Mouse (Mus musculus) hindbrain, embryonic 13.5 days (tissue): ENCODE data around the gene Arhgef28. TPM values are rescaled to one million over a fixed set of nuclear protein-coding genes. Genes with fewer than 3 reads are reported as not detected.
A peak's percentile ranks its signal among the peaks of the same experiment; 100 is the strongest.
"Not testable (repeated sequence)": the region's sequence is repeated elsewhere in the genome, so short reads cannot be mapped to it uniquely, and the experiment has no call there.

Experiments
- ATAC-seq: fragments of 200-750 bp; cut with Nextera tagmentation; 2 replicates; pipeline ENCODE4 v1.8.0; 2017; ENCODE audit warnings: moderate TSS enrichment; ENCODE audit not compliant: low FRiP score
- H3K27ac ChIP-seq: fragments of 300-500 bp; sonication (generic); 2 replicates; pipeline ENCODE4 v1.5.1; 2015; ENCODE audit warnings: inconsistent platforms, mild to moderate bottlenecking, moderate library complexity
- H3K27me3 ChIP-seq: fragments of 300-500 bp; sonication (generic); 2 replicates; pipeline ENCODE4 v1.6.1; 2015; ENCODE audit warnings: mild to moderate bottlenecking, inconsistent platforms
- H3K36me3 ChIP-seq: fragments of 300-500 bp; sonication (generic); 2 replicates; pipeline ENCODE4 v1.6.1; 2015; ENCODE audit warnings: mild to moderate bottlenecking, inconsistent platforms
- H3K4me1 ChIP-seq: fragments of 300-500 bp; sonication (generic); replicated peaks from 2 replicates; pipeline ENCODE4 v1.6.1; 2015; ENCODE audit warnings: inconsistent platforms
- H3K4me2 ChIP-seq: fragments of 300-500 bp; sonication (generic); 2 replicates; pipeline ENCODE4 v1.6.1; 2015; ENCODE audit warnings: inconsistent platforms, mild to moderate bottlenecking, moderate library complexity
- H3K4me3 ChIP-seq: fragments of 300-500 bp; sonication (generic); 2 replicates; pipeline ENCODE4 v1.5.1; 2015; ENCODE audit warnings: mild to moderate bottlenecking, inconsistent platforms
- H3K9ac ChIP-seq: fragments of 300-500 bp; sonication (generic); 2 replicates; pipeline ENCODE4 v1.6.1; 2015; ENCODE audit warnings: mild to moderate bottlenecking, inconsistent platforms
- H3K9me3 ChIP-seq: fragments of 300-500 bp; sonication (generic); 2 replicates; pipeline ENCODE4 v1.6.1; 2016; ENCODE audit warnings: inconsistent platforms
- WGBS: fragments of 180-500 bp; shearing (Covaris S2); methylation state at CpG from one replicate; pipeline ENCODE4 v1.1.7; 2015; 5-methylcytosine and 5-hydroxymethylcytosine counted together
- polyA plus RNA-seq: library from polyadenylated mRNA; unstranded; fragments of >200 nt; fragmentation: Nextera tagmentation; extraction: Ambion mirVana; gene quantifications from 2 replicates; pipeline ENCODE4 v1.2.1, GENCODE M21; 2015

Gene Arhgef28
- polyA plus RNA-seq, 1 experiment from 2014 or later, result 15.9 TPM

DNA sequence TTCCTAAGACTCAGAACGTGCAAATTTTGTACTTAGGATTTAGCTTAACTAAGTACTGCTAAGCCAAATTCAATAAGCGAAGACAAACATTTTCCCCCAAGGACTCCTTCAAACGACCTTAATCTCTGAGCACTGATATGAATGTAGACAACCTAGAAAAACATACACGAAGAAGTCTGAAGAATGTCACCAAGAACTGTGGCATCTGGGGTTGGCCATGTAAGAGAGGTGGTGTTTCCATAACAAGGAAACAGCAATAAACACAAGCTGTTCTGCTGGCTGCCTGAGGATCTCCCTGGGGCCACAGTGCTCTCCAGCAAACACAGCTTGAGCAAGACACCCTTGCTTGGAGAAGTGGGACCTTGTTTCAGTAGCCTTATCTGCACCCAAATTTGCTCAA lies 87.9 kb downstream of the Arhgef28 start:
- Histone ChIP-seq H3K27ac (no peak overlapping the region), H3K27me3 (no peaks in the 10 kb centered on the region), H3K36me3 (no peaks in the 10 kb centered on the region), H3K4me1 (0 out of 2 replicates have a peak, but pooled peaks cover 5% of the 10 kb centered on the region), H3K9me3 (no peaks in the 10 kb centered on the region), H3K4me2 (no peak overlapping the region), H3K9ac (no peak overlapping the region), H3K4me3 (no peak overlapping the region)
- WGBS, result 82% methylated on average over 4 of the region's 4 CpGs
- no peak for ATAC-seq

DNA sequence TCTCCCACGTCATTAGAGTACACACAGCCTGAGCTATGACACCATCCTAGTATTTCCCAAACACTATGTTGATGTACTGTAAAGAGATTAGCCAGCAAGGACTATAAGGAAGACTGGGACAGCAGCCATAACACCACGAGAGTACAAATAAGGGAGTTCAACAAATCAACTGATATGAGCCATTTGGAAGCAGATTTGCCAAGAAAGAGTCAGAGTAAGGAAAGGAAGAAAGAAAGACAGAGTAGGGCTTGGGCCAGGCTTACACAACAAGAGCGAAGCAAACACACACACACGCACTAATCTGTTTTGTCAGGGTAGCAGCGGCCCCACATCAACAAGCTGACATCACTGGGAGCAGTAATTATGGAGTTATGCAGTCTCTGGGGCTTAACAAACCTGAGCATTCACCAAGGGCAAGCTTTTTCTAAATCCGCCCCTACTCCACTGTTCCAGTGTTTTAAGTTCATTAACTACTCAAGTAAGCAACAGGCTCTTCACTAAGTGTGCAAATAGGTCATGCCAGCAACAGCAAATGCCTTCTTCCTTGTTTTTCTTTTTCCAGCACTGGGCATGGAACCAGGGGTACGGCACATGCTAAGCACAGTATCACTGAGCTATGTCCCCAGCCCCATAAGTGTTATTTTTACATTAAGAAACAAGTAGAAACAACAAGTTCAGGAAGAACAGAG lies 88.5 kb downstream of the Arhgef28 start:
- WGBS, result 89% methylated on average over 7 of the region's 7 CpGs
- ATAC-seq, result no peak
- Histone ChIP-seq H3K27ac (0 out of 2 replicates have a peak overlapping the region, but pooled peaks have one; percentile 12), H3K4me3 (no peak overlapping the region), H3K4me2 (no peak overlapping the region), H3K9ac (no peak overlapping the region), H3K4me1 (0 out of 2 replicates have a peak, but pooled peaks cover 5% of the 10 kb centered on the region), H3K36me3 (no peaks in the 10 kb centered on the region), H3K27me3 (no peaks in the 10 kb centered on the region), H3K9me3 (no peaks in the 10 kb centered on the region)

- Histone ChIP-seq H3K36me3 (no peaks in the 10 kb centered on the region), H3K27ac (no peak overlapping the region), H3K4me1 (0 out of 2 replicates have a peak, but pooled peaks cover 4% of the 10 kb centered on the region), H3K4me3 (no peak overlapping the region), H3K27me3 (no peaks in the 10 kb centered on the region), H3K9ac (no peak overlapping the region), H3K9me3 (no peaks in the 10 kb centered on the region), H3K4me2 (no peak overlapping the region)
- WGBS, result 81% methylated on average over 6 of the region's 6 CpGs
- no peak for ATAC-seq
Measured at GRCm38 (mm10) chr13:98115650-98116049, 90.6 kb downstream of the Arhgef28 start.

- Histone ChIP-seq H3K4me2 (no peak overlapping the region), H3K9me3 (no peaks in the 10 kb centered on the region), H3K27me3 (no peaks in the 10 kb centered on the region), H3K36me3 (no peaks in the 10 kb centered on the region), H3K4me1 (no peaks in the 10 kb centered on the region), H3K27ac (no peak overlapping the region), H3K4me3 (no peak overlapping the region), H3K9ac (no peak overlapping the region)
- no peak for ATAC-seq
- WGBS, result 77% methylated on average over 4 of the region's 4 CpGs
Measured at GRCm38 (mm10) chr13:98115051-98115450, 91.2 kb downstream of the Arhgef28 start.

DNA sequence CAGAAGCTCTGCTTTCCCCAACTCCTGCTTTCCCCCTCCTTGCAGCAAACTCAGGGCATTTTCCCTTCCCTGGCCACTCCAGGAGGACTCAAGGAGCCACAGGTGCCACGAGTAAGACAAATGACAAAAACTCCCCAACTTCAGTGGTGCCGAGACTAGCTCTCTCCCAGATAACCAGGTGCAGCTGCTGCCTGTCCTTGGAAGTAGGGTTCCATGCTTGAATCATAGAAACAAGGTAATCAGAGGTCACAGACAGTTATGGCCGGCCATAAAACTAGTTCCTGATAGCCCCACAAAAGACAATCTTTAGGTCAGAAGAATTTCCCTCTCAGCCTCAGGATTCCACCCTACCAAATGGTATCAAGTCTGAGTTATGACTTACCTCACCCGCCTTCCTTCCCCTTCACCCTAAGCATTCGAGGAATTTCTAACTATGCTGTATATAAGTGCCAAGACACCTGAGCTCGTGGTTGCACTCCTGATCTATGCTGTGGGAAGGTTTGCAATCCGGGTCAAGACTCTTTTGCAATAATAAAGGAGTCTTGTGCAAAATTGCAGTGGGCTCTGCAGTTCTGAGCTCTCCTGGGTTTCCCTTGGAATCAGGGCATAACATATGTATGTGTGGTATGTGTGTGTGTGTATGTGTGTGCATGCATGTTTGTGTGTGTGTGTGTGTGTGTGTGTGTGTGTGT lies 93.3 kb downstream of the Arhgef28 start:
- Histone ChIP-seq H3K4me2 (no peak overlapping the region), H3K27ac (no peak overlapping the region), H3K27me3 (no peaks in the 10 kb centered on the region), H3K36me3 (no peaks in the 10 kb centered on the region), H3K9ac (no peak overlapping the region), H3K9me3 (no peaks in the 10 kb centered on the region), H3K4me1 (no peaks in the 10 kb centered on the region), H3K4me3 (no peak overlapping the region)
- 89% methylated on average over 7 of the region's 7 CpGs for WGBS
- ATAC-seq, result no peak

DNA sequence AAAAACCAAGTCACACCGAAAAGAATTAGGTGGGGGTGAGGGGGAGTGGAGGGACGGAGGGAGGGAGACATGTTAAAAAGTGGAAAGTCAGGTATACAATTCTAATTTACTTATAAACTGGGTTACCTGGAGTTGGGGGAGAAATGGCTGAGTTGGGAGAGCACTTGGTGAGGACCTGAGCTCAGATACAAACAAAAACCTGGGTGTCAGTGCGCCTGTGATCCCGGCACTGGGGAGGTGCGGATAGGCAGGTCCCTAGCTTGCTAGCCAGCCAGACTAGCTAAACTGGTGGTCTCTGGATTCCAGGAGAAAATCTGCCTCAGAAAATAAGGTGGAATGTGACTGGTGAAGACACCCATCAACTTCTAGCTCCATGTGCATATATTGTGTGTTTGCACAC lies 94.7 kb downstream of the Arhgef28 start:
- H3K27me3 ChIP-seq, result no peaks in the 10 kb centered on the region
- no peaks in the 10 kb centered on the region for H3K4me1 ChIP-seq
- no peak overlapping the region for H3K4me3 ChIP-seq
- ATAC-seq, result no peak
- H3K27ac ChIP-seq, result no peak overlapping the region
- no peaks in the 10 kb centered on the region for H3K9me3 ChIP-seq
- no peaks in the 10 kb centered on the region for H3K36me3 ChIP-seq
- H3K9ac ChIP-seq, result no peak overlapping the region
- no peak overlapping the region for H3K4me2 ChIP-seq
- WGBS, result 92% methylated on average over 5 of the region's 5 CpGs

GRCm38 (mm10) chr13:98111021-98111420 lies 95.2 kb downstream of the Arhgef28 start:
- H3K4me3 ChIP-seq, result no peak overlapping the region
- H3K9ac ChIP-seq, result no peak overlapping the region
- H3K4me1 ChIP-seq, result no peaks in the 10 kb centered on the region
- no peaks in the 10 kb centered on the region for H3K27me3 ChIP-seq
- no peak overlapping the region for H3K27ac ChIP-seq
- H3K4me2 ChIP-seq, result no peak overlapping the region
- H3K36me3 ChIP-seq, result no peaks in the 10 kb centered on the region
- no peak for ATAC-seq
- WGBS, result 74% methylated on average over 2 of the region's 2 CpGs
- no peaks in the 10 kb centered on the region for H3K9me3 ChIP-seq

- not testable (repeated sequence) for H3K9ac ChIP-seq, H3K27me3 ChIP-seq, H3K27ac ChIP-seq, H3K4me1 ChIP-seq, ATAC-seq, H3K36me3 ChIP-seq, H3K9me3 ChIP-seq, H3K4me3 ChIP-seq, H3K4me2 ChIP-seq
- 92% methylated on average over 3 of the region's 3 CpGs for whole genome bisulfite sequencing
Measured at GRCm38 (mm10) chr13:98108481-98108880, 97.8 kb downstream of the Arhgef28 start.

- H3K4me1 ChIP-seq, result no peaks in the 10 kb centered on the region
- no peak overlapping the region for H3K4me3 ChIP-seq
- no peak overlapping the region for H3K9ac ChIP-seq
- ATAC-seq, result no peak
- 70% methylated on average over 2 of the region's 2 CpGs for WGBS
- no peak overlapping the region for H3K4me2 ChIP-seq
- H3K27ac ChIP-seq, result no peak overlapping the region
- no peaks in the 10 kb centered on the region for H3K9me3 ChIP-seq
- no peaks in the 10 kb centered on the region for H3K36me3 ChIP-seq
- no peaks in the 10 kb centered on the region for H3K27me3 ChIP-seq
Measured at GRCm38 (mm10) chr13:98107621-98108020, 98.6 kb downstream of the Arhgef28 start.

- peaks cover 15% of the 10 kb centered on the region for H3K4me1 ChIP-seq
- H3K9me3 ChIP-seq, result no peaks in the 10 kb centered on the region
- 73% methylated on average over 4 of the region's 4 CpGs for WGBS
- H3K27me3 ChIP-seq, result no peaks in the 10 kb centered on the region
- H3K4me3 ChIP-seq, result no peak overlapping the region
- ATAC-seq, result no peak
- no peaks in the 10 kb centered on the region for H3K36me3 ChIP-seq
- no peak overlapping the region for H3K27ac ChIP-seq
- no peak overlapping the region for H3K9ac ChIP-seq
- no peak overlapping the region for H3K4me2 ChIP-seq
Measured at GRCm38 (mm10) chr13:98095966-98096365, 110.3 kb downstream of the Arhgef28 start.

DNA sequence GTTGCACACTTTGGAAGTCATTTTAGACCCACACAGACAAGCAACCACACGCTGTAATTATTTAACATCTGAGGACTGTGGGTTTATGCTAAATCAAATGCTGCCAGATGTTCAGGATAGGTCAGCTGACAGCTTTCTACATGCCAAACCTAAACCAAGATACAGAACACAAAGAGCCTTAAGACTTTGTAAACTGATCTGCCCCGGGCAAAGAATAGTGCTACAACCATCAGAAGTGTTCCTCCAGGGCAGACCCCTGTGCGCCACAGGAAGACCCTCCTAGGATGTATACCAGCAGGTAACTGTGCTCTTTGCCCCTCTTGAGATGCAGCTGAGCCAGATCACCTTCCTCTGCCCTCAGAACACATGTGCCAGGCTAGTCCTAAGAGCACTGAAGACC lies 111.9 kb downstream of the Arhgef28 start:
- 78% methylated on average over 3 of the region's 3 CpGs for WGBS
- no peaks in the 10 kb centered on the region for H3K9me3 ChIP-seq
- H3K9ac ChIP-seq, result no peak overlapping the region
- H3K27me3 ChIP-seq, result no peaks in the 10 kb centered on the region
- no peak for ATAC-seq
- H3K4me2 ChIP-seq, result no peak overlapping the region
- H3K4me3 ChIP-seq, result no peak overlapping the region
- no peak overlapping the region for H3K27ac ChIP-seq
- H3K4me1 ChIP-seq, result peaks cover 15% of the 10 kb centered on the region
- H3K36me3 ChIP-seq, result no peaks in the 10 kb centered on the region

DNA sequence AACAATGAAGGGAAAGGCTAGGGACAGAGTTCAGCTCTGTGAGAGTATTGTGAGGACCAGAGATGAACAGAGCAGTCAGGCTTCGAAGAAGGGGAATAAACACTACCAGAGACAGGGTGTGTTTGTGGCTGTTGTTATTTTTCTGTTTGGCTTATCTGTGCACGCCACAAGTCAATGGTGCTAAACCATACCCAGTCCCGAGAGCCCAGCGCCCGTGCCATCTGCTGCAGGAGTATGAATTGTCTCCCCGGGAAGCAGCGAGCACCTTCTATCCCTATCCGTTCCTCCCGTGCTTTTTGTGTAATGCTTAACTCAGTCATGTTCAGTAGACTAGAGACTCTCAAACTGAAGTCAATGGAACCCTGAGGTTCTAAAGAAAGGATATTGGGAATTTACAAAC lies 112.8 kb downstream of the Arhgef28 start:
- H3K4me3 ChIP-seq, result no peak overlapping the region
- 63% methylated on average over 9 of the region's 9 CpGs for WGBS
- H3K4me1 ChIP-seq, result peaks cover 15% of the 10 kb centered on the region
- no peak for ATAC-seq
- 0 out of 2 replicates have a peak overlapping the region, but pooled peaks have one; percentile 52 for H3K27ac ChIP-seq
- no peak overlapping the region for H3K9ac ChIP-seq
- H3K9me3 ChIP-seq, result no peaks in the 10 kb centered on the region
- H3K36me3 ChIP-seq, result no peaks in the 10 kb centered on the region
- H3K4me2 ChIP-seq, result no peak overlapping the region
- H3K27me3 ChIP-seq, result no peaks in the 10 kb centered on the region
